Mouse (Mus musculus): ENCODE data around the gene Tmem192. TPM values are rescaled to one million over a fixed set of nuclear protein-coding genes. Genes with fewer than 3 reads are reported as not detected.
"Not testable (repeated sequence)": the region's sequence is repeated elsewhere in the genome, so short reads cannot be mapped to it uniquely, and the experiment has no call there.

The Tmem192 gene
- total RNA-seq, 2 experiments from 2014 or later, result 11.5 to 13.0 TPM

DNA sequence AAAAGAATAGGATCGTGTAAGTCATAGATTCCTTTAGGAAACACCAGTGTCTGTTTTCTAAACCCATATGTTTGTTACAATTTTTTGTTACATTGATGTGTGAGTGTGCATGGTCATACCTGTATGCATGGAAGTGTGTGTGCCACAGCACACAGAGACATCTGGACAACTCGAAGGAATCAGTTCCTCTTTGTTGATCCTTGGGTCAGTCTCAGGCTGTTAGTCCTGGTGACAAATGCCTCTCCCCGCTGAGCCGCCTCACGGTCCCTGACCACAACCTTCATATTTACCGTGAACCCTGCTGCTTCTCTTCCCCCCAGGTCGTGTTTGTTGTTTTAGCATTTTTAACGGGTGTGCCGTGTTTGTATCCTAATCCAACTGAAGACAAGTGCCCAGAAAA is 12.0 kb downstream of the Tmem192 start:
- DNase-seq (ENCODE audit: low spot score in 2 of 2), result no peak

DNA sequence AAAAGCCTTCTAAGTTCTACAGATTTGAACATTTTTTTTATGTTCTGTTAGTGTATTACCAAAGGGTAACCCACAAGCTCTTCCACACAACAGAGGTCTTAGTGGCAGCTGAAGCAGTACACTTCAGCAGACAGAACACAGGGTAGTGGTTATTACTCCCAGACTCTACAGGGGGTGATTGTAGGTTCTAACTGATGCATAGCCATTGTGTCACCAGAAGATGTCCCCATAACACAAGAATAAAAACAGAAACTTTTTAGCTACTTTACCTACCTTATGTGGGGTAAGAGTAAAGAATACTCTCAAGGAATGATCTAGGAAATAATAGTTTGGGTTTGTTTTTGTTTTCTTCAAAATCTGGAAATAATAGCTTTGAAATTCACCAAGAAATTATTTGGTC is 15.9 kb downstream of the Tmem192 start:
- no peak for DNase-seq (ENCODE audit: low spot score in 2 of 2)

DNA sequence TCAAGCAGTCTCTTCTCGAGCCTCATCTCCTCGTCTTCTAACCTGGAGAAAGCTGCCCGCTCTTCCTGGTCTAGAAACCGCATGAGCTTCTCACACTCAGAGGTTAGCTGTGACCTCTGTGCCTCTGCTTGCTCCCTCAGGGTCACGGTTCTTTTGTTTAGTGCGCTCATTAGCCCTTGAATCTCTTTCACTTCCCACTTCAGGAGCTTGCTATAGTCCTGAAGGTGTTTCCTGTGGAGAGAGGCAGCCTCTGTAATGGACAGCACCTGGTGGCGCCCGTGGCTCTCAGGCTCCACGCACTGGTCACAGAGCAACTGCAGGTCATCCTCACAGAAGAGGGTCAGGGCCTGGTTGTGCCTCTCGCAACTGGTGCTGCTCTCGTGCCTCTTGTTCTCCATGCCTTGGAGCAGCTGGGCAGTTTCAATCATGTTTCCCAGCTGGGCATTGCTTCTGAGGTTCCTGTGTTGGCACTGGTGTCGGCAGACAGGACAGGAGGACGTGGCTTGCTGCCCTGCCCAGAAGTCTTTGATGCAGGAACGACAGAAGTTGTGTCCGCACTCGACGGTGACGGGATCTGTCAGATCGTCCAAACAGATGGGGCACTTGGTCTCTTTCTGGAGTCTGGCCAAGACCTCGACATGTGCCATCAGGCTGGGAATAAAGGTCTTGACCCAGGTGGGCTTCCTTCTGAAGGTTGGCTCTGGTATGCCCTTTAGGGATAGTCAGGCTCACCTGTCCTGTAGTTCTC is 36.3 kb downstream of the Tmem192 start:
- DNase-seq (ENCODE audit: low spot score in 2 of 2), result no peak

DNA sequence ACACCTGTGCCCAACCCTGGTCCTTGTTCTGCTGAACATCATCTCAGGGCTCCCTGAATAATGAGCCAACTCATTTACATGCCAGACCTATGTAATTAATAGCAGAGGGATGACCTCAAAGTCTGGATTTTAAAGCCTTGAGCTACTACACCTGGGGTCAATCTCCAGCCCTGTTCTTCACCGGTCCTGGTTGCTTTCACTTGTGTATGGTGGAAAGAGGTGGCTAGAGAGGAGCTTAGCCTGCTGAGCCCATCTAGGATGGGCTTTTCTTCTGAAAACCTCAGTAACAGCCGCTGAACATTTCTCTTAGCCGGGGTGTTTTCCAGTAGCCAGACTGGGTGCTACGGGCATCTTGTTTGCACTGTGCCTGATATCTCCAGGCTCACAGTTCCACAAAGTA is 40.7 kb downstream of the Tmem192 start, which contains the start of gene Trim75:
Trim75 (minus strand) TSS at position 101 of the 400 bp plus-strand sequence.
- no peak for DNase-seq (ENCODE audit: low spot score in 2 of 2)

DNA sequence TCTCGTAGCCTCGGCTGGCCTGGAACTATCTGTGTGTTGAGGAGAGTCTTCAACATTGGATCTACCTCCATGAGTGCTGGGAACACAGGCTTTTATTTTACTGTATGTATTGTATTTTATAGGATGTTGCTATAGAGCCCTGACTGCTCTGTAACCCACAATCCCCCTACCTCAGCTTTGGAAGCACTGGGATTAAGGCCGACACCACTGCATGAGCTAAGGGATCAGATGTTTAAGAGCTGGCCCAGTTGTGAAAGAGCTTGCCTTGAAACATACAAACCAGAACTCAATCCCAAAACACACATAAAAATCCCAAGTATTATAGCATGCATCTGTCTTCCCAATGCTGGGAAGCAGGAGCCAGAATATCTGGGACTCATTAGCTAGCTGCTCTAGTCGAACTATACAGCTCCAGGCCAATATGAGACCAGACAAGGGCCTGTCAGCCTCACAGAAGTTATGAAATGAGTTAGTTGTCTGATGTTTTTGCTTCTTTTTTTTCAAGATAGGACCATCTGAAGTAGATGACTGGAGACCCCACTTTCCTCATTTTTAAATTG is 51.9 kb downstream of the Tmem192 start:
- no peak for DNase-seq (ENCODE audit: low spot score in 2 of 2)

DNA sequence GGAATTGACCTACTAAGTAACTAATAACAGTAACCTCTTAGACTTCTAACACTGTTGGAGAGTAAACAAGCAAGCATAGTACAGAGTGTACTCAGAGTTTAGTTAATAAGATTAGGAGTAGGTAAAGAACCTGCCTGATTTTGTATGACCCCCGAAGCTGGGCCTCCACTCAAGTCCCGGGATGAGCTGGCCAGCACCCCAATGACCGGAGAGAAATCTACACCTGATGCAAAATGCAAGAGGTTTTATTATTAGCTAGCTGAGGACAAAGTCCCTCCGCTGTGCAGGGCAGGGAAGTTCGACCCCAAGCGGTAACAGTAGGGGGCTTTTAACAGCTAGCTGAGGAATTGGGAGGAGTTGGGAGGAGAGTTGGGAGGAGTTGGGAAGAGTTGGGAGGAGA is 60.6 kb downstream of the Tmem192 start:
- not testable (repeated sequence) for DNase-seq (ENCODE audit: low spot score in 2 of 2)

DNA sequence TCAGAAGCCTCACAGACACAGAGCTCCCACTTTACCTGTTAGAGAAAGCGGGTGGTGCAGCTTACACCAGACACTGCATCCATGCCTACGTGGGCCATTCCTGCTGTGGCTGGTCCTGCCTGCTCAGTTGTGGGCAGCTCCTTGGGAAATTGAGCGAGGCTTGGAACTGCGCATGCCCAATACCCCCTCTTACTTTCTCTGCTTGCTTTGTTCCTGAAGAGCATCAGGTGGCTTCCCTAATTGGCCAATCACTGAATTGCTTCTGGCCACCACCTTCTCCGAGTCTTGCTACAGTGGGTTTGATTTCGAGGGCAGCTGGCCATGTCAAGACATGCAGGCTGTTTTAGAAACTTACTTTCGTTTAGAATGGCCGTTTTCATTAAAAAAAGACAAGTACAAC is 71.4 kb downstream of the Tmem192 start, which contains the start of the genes Trim61 and Trim60:
Trim61 (minus strand) TSS at position 101 of the 400 bp plus-strand sequence.
Trim60 (minus strand) TSS at position 162 of the 400 bp plus-strand sequence.
- no peak for DNase-seq (ENCODE audit: low spot score in 2 of 2)

Other genes starting within 250 kb of the Tmem192 start
- 10 to 100 TPM; 21.2 to 27.4 TPM for gene Msmo1, start 213.4 kb upstream of the Tmem192 start, total RNA-seq (2021)
- gene Klhl2, start 97.2 kb upstream of the Tmem192 start, total RNA-seq (2021), result 1 to 10 TPM; 7.9 to 10.0 TPM
- not detected for gene Trim75, start 40.6 kb downstream of the Tmem192 start, total RNA-seq (2021)
- gene Trim61, start 71.3 kb downstream of the Tmem192 start, total RNA-seq (2021), result not detected
- not detected for gene Trim60, start 71.4 kb downstream of the Tmem192 start, total RNA-seq (2021)
- not detected for gene Apela, start 90.2 kb downstream of the Tmem192 start, total RNA-seq (2021)
- not detected for gene Gm10663, start 127.8 kb downstream of the Tmem192 start, total RNA-seq (2021)
- not detected for gene BC030870, start 182.4 kb downstream of the Tmem192 start, total RNA-seq (2021)

All from gastrocnemius, postnatal 4 days (tissue).